Mouse (Mus musculus) lung, adult 2 months (tissue): ENCODE measurements at regions not wholly inside any gene's neighbourhood (a gene's known extent, or its start where the extent isn't known, plus 50 kb on each side); places are given as distances from the start of the nearest gene placed in this dataset.

ENCODE experiments used
- CTCF ChIP-seq: fragments of 200-500 bp; IDR thresholded peaks from 2 replicates; pipeline ENCODE4 v1.5.1; 2011; ENCODE audit warnings: mild to moderate bottlenecking, low read length, control low read depth; ENCODE audit not compliant: insufficient read depth
- POLR2A ChIP-seq: fragments of 200-500 bp; IDR thresholded peaks from 2 replicates; pipeline ENCODE4 v1.6.1; 2011; ENCODE audit warnings: low read depth, mild to moderate bottlenecking, control low read depth, low read length, borderline replicate concordance; ENCODE audit errors: extremely low read depth

DNA sequence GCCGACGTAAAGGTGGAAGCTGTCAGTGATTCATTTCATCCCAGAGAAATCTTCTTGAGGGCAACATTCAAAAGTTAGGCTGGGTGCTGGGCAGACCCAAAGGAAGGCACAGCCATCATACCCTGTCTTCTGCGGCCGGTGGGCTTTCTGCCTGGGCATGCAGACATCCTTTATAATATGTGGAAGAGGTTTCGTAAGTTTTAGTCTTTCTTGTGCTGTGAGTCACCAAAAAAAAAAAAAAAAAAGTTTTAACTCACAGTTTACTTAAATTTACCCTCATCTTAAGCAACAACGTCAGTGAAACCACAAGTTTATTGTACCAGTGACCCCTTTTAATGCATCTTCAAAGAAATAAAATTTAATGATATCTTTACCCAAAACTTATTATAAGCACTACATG lies 128.7 kb downstream of the Dusp6 start:
- TF ChIP-seq CTCF, result no peak
- no peak for TF ChIP-seq POLR2A
